Mouse (Mus musculus) kidney, adult 18-20 months (tissue): ENCODE data around the gene Pprc1.

Experiments
- DNase-seq: peaks from one replicate; pipeline ENCODE4 v3.0.0; 2021

Gene Pprc1

DNA sequence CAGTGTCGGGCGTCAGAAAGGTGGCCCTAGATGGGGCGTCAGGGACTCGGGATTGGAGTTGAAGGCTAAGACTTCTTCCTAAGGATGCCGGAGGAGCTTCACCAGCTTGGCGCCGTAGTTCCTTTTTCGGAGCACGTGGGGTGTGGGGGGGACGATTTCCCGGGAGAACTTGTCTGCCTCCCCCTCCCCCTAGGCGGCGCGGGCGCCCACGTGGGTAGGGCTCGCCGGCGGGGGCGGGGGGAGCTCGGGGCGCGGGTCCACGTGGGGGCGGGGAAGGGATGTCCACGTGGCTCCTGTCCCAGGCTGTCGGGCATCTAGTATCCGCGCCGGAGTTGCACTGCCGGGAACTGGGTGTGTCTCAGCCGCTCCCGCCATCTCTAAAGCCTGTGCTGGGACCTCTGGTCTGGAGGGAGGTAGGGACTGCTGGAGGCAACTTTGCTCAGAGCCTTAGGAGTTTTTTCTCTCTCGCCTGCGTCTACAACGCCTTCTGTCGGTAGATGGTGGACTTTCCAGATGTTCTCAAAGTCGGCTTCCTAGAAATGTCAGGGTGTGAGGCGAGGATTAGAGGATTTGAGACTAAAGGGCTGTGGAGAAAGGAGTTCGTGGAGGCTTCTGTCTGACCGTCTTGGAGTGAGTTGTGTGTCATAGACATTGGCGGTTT is 12.4 kb downstream of the Pprc1 start:
- DNase-seq, result peak; percentile 83

DNA sequence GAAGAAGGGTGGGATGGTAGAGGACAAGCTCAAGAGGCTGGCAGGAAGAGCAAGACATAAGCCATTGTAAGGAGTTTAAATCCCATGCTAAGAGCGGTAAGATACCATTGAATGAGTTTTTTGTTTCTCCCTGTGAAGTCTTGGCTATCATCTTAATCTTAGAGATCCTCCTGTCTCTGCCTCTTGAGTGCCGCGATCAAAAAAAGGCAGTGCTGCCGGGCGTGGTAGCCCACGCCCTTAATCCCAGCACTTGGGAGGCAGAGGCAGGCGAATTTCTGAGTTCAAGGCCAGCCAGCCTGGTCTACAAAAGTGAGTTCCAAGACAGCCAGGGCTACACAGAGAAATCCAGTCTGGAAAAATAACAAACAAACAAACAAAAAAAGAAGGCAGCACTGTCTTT is 13.8 kb downstream of the Pprc1 start:
- no peak for DNase-seq

DNA sequence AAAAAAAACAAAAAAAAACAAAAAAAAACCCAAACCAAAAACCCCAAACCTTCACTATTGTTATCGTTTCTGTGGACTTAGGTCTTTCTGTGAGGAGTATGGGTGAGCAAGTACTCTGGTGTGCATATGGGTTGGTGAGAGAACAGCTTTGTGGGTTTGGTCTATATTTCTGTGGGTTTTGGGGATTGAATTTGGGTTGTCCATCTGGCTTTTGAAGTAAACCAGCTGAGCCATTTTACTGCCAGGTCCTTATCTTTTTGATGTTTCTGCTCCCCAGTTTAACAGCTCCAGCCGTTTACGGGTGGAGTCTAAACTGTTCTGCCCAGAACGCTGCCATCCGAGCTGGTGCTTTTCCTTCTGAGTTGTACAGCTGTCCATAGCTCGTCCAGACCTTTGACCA is 16.2 kb downstream of the Pprc1 start:
- DNase-seq, result no peak

DNA sequence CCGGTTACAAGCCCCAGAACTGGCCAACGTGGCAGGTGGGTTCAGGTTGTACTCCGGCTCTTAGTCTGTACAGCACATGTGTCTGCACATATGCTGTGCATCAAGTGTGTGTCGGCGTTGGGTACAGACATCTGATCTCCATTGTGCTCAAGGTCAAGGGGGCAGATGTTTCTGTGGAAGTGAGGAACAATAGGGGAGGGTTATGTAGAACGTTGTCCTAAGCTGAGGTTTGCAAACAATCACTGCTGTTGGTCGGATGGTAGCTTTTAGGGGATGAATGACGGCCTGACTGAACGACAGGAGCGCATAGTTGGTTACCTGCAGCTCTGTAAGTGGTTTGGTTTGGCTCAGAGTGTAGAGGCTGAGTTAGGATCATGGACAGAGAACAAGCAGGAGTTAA is 23.4 kb downstream of the Pprc1 start:
- no peak for DNase-seq

DNA sequence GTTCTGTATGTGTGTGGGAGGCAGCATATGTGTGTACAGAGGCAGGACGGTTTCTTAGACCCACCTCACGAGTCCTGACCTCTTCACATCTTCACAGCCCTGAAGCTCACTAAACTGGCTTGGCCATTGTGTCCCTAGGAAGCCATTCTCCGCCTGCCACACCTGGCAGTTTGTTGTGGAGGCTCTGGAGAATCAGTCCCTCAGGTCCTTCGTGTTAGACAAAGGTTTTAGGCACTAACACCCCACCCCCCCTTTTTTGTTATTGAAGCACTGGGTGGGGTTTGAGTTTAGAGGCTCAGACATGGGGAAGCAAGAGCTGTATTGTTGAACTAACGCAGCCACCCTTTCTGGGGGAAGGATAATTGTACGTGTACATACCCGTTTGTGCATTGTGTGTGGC is 28.6 kb downstream of the Pprc1 start:
- no peak for DNase-seq

DNA sequence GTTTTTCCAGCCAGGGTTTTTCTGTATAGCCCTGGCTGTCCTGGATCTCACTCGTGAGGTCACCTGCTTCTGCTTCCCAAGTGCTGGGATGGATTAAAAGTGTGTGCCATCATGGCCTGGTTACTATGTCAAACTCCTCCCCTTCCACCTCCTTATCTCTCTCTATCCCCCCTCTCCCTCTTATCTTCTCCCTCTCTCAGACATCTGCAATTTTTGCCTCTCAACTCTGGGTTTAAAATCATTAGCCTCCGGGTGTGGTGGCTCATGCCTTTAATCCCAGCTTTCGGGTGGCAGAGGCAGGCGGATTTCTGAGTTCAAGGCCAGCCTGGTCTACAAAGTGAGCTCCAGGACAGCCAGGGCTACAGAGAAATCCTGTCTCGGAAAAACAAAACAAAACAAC is 29.6 kb downstream of the Pprc1 start:
- no peak for DNase-seq

DNA sequence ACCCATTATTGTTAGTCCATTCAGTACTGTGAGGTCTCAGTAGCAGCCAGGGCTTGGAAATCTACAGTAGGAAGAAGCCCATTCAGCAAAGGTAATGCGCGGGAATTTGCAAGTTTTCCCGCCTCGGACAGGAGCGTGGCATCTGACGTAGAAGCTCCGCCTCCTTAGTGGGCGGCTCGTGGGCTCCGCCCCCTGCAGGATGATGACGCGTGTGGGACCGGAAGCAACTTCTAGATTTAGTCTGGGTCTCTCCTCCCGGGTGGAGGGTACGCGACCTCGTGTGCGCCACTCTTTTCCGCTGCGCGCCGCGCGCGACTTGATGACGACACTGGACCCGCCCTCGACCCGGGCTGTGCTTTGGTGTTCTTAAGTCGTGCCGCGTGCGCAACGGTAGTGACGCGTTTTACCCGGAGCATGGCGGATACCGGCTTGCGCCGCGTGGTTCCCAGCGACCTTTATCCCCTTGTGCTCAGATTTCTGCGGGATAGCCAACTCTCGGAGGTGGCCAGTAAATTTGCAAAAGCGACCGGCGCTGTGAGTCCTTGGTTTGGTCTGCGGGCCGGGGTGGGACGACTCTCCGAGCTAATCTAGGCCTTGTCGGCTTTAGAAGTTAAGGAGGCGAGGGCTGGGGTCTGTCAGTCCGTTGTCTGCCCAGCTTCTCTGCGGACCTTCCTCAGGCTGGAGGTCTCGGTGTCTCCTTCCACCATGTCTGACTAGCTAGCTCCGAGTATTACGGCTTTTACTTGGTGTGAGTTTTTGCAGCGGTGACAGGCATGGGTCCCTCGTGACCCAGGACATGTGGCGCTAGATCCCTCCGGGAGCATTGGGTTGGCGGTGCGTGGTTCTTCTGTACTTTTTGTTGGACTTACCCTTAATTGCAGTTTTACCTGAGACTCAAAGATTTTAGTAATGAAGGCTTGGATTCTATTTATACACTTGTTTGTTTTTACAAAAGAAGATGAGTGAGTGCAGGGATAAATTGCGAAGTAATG is 31.2 kb downstream of the Pprc1 start, which contains the start of gene Nolc1:
TSS of gene Nolc1 (plus strand) at position 248 of the 992 bp plus-strand sequence.
- peak; percentile 100 for DNase-seq

DNA sequence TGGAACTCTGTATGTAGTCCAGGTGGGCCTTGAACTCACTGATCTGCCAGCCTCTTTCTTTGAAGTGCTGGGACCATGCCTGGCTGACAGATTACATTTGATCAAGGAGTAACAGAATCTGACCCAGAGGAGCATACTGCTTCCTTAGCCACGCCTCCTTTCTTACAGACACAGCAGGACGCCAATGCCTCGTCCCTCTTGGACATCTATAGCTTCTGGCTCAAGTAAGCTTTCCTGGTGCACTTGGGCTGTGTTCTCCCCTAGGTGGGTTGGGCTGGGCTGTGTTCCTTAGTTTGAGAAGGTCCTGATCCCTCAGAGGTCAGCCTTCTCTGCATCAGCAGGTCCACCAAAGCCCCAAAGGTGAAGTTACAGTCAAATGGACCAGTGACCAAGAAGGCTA is 33.8 kb downstream of the Pprc1 start:
- DNase-seq, result no peak

DNA sequence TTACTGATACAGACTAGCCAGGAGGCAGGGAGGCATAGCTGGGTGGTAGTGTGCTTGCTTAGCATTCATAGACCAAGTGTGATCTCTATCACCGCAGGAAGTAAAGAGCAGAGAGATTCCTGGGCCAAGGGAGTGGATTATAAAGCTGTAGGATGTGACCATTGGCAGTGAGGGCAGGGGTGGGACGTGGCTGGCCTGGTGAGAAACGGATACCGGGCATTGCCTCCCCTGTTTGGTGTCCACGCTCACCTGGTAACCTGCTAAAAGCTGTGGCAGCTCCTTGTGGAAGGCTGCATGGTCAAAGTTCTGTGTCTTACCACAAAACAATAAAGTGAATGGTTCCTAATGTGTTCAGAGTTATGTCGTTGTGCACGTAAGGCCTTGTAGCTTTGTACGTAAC is 40.5 kb downstream of the Pprc1 start:
- no peak for DNase-seq

DNA sequence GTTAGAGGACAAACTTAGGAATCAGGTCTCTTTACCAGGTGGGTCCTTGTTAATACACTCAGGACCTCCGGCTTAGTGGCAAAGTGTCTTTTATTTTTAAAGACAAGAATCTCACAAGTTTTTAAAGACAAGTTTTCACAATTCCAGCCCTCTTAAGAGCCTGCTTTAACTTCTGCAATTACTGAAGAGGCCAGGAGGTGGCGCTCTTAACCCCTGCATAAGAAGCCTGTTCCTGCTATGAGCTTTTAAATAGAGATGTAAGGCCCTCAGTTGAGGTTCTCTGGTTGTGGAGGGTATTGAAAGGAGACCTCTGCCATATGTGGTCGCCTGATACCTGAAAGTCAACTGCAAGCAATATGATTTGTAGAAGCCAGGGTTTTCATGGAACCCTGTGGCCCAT is 41.7 kb downstream of the Pprc1 start:
- DNase-seq, result peak; percentile 53

DNA sequence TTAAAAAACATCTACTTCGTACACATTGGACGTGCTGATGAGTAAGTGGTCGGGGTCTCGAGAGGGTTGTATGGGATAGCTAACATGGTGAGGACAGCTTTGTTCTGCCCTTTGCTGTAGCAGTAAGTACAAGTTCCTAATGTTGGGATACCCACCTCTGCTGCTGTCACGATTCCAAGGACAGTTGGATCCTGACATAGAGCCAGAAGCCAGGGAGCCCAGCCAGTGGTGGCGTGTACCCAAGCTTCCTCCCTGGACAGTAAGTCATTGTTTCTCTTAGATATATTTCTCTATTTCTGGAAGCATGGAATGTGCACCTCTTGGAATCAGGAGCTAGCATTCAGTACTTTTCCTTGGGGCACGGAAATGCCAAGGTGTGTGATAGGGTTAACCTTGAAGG is 43.2 kb downstream of the Pprc1 start:
- DNase-seq, result no peak

DNA sequence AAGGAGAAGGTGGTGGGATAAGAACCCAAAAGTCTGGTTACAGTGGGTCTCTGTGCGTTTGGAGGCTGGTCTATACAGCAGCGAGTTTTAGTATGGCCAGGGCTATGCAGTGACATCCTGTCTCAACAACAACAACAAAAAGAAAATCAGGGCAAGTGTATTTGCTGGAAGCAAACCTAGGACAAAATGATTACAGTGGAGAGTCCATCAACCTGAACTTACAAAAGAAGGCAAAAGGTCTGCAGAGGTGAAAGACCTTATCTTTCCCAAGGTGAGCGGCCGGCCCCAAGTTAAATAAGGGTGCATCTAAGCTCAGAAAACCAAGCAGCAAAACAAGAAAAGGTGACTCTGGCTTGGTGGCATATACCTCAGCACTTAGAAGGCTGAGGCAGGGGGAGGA is 47.0 kb downstream of the Pprc1 start:
- no peak for DNase-seq

DNA sequence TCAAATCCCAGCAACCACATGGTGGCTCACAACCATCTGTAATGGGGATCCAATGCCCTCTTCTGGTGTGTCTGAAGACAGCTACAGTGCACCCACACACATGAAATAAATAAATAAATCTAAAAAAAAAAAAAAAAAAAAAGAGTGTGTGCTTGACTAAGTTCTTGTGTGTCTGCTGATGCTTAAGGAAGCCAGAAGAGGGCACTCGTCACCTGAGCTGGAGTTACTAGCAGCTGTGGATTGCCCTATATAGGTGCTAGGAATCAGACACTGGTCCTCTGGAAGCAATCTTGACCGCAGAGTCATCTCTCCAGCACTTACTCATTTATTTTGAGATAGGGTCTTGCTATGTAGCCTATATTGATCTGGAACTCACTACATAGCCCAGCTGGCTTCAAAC is 49.5 kb downstream of the Pprc1 start:
- no peak for DNase-seq

DNA sequence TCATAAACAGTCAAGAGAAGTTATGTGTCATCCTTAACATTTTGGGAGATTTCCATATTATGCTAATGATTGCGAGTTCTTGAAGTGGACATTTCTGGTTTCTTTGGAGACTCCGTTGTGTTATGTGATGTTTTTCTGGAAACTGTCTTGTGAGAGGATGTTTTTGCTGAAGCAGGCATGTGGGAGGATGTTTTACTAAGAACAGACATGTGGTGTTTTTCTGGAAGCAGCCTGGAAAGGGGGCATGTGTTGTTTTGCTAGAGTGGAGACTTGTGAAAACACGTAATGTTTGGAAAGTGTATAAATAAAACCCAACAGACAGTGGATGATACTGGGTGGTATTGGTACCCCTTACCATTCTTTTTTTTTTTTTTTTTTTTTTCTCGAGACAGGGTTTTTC is 50.6 kb downstream of the Pprc1 start:
- DNase-seq, result no peak

DNA sequence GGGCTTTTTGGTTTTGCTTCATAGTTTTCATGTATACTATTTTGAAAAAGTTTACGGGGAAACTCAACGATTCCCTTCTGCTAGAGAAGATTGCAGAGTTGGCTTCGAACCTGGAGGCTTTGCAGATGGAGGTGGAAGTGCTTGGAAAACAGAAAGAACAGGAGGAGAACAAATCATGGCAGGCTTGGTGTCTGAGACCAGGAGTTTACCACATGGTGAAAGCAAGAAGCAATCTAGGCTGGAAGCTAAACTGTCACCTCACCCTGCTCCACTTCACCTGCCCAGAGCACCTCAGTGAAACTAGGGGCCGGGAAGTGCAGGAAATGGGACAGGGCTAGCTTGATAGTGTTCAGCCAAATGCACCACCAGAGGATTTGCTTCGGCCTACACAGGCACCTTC is 51.7 kb downstream of the Pprc1 start:
- DNase-seq, result no peak

DNA sequence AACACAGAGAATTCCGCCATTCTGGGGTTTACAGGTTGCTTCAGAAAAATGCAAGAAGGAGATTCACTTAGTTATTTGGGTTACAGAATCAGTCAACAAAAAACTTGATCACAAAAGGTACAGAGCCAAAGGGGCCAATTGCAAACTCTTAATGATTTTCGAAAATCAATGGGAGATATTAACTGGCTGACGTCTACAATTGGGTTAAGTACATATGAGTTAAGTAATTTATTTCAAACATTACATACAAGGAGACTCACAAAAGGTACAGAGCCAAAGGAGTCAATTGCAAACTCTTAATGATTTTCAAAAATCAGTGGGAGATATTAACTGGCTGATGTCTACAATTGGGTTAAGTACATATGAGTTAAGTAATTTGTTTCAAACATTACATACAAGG is 54.9 kb downstream of the Pprc1 start:
- no peak for DNase-seq

DNA sequence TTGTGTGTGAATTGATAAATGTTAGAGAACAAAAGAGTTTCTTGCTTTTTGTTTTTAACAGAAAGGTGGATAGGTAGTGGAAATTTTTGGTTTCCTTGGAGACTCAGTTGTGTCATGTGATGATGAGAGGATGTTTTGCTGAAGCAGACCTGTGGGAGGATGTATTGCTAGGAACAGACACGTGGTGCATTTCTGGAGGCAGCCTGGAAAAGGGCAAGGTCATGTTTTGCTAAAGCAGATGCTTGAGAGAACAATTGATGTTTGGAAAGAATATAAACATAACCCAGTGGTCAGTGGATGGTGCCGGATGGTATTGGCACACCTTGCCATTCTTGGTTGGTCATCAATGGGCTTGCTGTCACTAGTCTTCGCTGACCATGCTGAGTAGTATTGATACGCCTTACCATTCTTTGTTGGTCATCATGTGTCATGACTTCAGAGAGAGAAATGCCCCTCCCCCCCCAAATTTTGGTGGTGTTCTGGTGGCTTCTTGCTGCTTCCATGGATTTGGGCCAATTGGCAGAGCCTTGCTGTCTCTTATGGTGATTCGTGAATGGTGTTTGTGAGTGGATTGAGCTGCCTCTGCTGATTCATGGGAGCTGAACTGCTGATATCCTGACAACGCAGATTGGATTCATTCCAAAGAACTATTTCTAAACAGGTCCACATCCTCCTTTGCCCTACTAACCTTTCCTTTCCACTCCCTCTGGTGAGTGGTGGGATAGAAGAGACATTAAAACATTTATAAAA is 58.9 kb downstream of the Pprc1 start:
- DNase-seq, result no peak

DNA sequence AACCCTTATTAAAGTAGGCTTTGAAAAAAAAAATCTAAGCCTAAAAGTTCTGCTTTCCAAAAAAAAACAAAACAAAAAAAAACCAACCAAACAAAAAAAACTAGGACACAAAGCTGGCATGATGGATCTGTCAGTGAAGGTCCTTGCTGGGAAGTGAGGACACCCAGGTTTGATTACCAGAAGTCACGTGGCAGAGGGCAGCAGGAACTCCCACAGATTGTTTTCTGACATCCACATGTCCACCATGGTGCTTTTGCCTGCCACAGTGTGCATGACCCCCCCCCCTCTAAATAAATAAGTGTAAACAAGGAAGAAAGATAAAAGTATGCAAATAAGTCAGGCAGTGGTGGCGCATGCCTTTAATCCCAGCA is 59.5 kb downstream of the Pprc1 start:
- DNase-seq, result no peak

DNA sequence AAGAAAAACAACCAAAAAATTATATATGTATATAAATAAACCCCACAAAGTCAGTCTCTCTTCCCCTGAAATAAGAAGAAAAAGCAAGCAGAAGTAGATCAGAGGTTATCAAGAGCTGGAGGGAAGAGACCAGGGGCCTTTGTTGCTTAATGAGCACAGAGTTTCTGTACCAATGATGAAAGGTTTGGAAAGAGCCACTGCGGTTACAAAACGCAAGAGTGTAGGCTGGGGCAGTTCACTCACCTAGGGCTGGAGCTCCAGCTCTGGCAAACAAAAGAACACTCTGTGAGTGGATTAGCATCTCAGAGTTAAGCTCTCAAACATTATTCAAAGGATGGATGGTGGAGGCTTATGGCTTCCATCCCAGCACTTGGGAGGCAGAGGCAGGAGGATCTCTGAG is 65.5 kb downstream of the Pprc1 start:
- no peak for DNase-seq

DNA sequence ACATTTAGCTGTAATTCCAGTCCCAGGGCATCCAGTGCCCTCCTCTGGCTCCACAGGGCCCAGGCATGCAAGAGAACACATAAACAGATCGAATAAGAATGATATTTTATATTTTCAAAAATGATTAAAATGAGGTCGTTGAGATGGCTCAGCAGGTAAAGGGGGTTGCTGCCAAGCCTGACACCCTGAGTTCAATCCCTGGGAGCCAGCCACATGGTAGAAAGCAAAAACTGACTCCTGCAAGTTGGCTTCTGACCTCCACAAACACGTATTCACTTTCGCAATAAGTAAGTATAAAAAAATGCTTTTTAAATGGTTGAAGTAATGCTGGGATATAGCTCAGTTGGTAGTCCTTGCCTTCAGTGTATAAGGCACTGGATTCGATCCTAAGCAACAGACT is 66.1 kb downstream of the Pprc1 start:
- no peak for DNase-seq

DNA sequence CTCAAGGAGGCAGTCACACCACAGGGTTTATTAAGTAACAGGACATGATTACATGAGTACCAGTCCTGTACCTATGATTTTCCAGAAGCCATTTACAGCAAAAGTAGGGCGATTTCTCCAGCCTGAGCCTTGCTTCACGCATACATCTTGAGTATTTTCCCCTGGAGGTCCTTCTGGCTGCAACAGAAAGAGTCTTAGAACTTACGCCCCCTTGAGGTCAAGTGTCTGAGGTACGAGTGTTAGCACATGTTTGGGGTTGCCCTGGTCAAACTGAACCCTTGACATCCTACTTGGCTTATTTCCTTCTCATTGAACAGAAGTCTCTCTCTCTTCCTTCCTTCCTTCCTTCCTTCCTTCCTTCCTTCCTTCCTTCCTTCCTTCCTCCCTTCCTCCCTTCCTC is 69.9 kb downstream of the Pprc1 start:
- no peak for DNase-seq

DNA sequence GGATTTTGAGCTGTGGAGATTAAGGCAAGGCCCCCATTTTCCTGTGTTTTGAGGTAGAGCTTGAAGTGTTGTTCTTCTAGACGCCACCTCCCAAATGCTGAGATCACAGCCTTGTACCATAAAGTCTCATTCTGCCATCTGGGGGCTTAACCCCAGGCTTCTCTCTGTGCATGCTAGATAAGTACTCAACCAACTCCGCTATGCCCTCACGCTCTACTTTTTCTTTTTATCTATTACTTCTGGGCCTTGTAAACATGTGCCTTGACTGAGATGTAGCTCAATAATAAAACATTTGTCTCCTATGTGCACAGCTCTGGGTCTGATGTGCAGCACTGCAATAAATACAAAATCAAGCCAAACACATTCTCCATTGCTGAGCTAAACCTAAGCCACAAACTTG is 74.8 kb downstream of the Pprc1 start:
- DNase-seq, result no peak

DNA sequence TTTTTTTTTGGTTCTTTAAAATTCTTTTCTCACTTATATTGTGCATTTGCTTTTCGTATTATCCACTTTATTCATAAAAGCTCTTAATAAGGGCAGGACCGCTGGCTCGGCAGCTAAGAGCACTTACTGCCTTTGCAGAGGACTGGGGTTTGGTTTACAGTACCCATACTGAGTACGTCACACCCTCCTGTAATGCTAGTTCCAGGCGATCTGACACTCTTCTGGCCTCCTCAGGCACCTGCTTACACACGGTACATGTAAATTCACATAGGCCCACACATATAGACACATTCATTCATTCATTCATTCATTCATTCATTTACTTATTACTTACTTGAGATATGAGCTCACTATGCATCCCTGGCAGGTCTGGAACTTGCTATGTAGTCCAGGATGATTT is 76.2 kb downstream of the Pprc1 start:
- no peak for DNase-seq
